Mouse (Mus musculus): Measurements from ENCODE around the gene Smad3.

The Smad3 gene

GRCm38 (mm10) chr9:63625090-63625756, 132.6 kb downstream of the Smad3 start:
- no peak for DNase-seq (ENCODE audit: low read depth)

- DNase-seq (ENCODE audit: low read depth) = no peak
Observed at GRCm38 (mm10) chr9:63623895-63624569, 133.8 kb downstream of the Smad3 start.

GRCm38 (mm10) chr9:63617967-63618366, 139.8 kb downstream of the Smad3 start:
- DNase-seq (ENCODE audit: low read depth) = no peak

- DNase-seq (ENCODE audit: low read depth) = no peak
Observed at GRCm38 (mm10) chr9:63614018-63614985, 143.5 kb downstream of the Smad3 start.

DNA sequence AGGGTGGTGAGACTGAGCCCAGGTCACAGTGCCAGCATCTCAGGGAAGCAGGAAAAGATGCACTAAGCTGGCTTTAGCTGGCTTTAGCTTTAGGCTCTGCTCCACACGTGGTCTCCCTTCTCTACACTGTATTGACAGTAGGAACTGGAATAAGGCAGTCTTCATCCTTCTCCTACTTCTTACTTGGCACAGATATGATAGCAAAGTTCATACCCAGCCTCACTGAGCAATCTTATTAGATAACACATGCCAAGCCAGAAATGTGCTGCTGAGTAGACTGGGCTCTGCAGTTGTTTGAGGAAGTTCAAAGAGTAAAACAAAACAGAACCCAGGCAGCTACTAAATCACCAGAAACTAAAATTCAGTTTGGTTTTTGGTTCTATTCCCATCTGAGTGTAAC, 144.2 kb downstream of the Smad3 start:
- no peak for DNase-seq (ENCODE audit: low read depth)

DNA sequence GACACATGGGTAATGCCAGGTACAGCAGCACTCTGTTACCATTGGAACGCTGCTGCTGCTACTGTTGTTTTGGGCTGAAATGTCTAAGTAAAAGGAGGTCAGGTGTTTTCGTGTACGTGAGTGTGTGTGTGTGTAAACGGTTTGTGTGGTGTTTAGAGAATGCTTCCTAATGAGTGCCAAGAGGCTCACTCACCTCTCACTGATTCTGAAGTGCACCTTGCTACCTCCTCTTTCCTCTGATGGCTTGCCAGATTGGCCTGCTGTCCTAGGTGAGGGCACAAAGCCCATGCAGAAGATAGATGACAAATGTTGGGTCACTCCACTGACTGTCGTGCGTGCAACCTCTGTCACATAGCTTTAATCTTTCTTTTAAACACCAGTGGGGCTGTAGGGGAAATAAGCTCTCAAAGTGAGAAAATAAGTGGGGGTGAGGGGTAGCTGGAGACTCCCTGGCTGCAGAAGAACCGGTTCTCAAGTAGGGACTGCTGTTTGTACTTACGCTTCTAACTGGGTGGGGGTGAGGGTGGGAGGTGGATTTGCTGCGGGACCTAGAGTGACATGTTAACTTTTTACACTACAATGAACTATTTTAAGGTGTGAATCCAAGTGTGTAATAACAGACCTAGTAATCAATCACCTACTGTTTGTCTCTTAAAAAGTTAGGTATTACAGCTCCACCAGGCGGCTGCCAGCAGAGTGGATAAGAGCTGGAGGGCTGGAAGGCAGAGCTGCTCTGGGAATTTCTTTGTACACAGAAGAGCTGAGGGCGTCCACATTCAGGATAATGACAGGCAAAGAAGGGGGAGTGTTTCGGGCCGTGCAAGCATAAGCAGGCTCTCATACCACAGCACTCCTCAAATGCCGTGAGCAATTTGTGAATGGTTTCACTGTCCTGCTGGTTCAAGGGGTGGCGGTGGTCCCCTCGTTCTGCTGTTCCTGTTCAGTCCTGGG, 145.0 kb downstream of the Smad3 start:
- DNase-seq (ENCODE audit: low read depth) = no peak

DNA sequence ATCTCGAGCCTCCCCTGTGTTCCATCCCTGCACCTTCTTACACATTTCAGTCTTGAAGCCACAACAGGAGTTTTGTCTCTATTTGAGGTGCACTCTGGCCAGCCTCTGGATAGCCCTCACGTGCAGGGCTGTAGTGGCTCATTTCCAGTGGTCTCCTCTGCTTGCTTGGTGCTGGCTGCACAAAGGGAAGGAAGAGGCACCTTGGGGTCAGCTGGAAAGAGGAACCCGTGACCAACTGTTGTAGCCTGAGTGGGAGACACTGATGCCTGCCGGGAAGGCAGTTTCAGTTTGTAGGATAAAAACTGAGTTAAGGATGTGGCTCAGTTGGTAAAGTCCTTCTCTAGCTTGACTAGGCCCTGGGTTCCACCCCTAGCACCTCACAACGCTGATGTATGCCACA, 145.8 kb downstream of the Smad3 start:
- DNase-seq (ENCODE audit: low read depth) = no peak

DNA sequence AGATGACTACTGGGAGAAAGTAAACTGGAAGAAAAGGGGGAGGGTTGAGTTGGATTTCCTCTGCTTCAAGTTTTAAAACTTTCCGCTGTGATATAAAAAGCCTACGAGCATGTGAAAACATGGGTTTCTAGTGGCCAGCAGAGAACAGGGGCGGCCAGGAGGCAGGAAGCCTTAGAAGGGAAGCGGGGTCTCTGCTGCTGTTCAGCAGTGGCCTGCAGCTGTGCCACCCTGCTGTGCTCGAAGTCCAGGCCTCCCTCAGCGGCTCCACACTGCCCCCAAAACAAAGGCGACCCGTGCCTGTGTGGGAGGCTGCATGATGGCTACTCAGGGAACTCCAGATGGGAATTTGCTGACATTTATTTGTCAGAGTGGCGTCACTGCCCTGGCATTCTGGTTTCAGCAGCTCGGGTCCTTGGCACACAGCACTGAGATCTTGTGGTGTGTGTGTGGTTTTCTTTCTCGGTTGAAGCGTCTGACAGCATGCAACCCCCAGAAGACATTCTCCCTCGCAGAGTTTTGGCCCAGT, 146.9 kb downstream of the Smad3 start:
- DNase-seq (ENCODE audit: low read depth) = no peak

GRCm38 (mm10) chr9:63610231-63610630, 147.6 kb downstream of the Smad3 start:
- DNase-seq (ENCODE audit: low read depth) = no peak

GRCm38 (mm10) chr9:63609776-63610175, 148.0 kb downstream of the Smad3 start:
- no peak for DNase-seq (ENCODE audit: low read depth)

GRCm38 (mm10) chr9:63609246-63609645, 148.5 kb downstream of the Smad3 start:
- DNase-seq (ENCODE audit: low read depth) = no peak

DNA sequence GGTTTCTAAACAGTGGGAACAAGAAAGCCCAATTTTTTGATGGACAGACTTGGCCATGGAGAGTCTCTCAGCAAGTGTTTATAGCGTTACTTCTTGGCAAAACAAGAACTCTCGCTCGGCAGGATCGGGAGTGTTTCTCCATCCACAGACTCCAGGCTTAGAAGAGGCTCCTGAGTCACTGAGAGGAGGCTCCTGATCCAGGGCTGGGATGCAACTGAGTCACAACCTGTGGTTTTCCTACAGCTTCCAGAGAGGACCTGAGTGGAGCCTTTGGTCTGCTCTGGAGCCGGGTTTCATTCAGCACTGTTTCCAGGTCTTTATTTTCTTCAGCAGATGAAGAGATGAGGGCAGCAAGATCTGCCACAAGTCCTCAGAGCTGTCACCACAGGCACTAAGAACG, 149.8 kb downstream of the Smad3 start:
- no peak for DNase-seq (ENCODE audit: low read depth)

DNA sequence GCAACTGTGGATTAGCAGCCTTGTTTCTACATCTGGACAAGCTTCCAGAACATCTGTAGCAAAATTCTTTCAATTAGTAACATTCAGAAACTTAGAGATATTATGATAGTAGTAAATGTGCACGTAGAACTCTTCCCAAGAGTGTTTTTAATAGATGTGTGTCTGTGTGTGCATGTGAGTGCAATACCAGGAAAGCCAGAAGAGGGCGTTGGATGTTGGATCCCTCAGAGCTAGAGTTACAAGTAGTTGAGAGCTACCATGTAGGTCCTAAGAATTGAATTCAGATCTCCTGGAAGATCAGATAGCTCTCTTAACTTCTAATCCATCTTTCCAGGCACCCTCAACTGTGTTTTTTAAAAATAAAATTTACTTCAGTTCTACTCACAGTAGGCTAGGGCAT, 151.2 kb downstream of the Smad3 start:
- peak; percentile 30 for DNase-seq (ENCODE audit: low read depth)

DNA sequence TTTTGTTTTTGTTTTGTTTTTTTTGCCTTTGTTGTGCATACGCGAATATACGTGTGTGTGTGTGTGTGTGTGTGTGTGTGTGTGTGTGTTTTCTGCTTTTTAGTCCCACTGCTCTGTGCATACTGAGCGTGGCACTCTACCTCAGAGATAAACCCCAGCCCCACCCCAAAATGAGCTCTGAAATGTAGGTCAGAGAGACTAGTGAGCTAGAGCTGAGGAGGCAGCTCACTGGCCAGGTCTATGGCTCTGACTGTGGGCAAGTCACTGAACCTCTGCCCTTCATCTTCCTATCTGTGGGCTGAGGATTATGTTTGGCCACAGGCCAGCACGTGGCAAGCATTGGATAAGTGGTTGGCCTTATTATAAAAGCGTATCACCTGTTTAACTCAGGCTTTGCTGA, 153.9 kb downstream of the Smad3 start:
- DNase-seq (ENCODE audit: low read depth) = peak; percentile 23

GRCm38 (mm10) chr9:63602043-63602939, 155.5 kb downstream of the Smad3 start, which contains the start of the genes Iqch and Aagab:
Gene Iqch, minus strand, starts transcription at chr9:63602493.
Gene Aagab, plus strand, starts transcription at chr9:63602660.
- DNase-seq (ENCODE audit: low read depth) = peak; percentile 87
